Mouse (Mus musculus) spleen, adult 2 months (tissue): Measurements from ENCODE around the gene Adam17.

ENCODE experiments used
- CTCF ChIP-seq: fragments of 200-500 bp; IDR thresholded peaks from 2 replicates; pipeline ENCODE4 v1.5.1; 2011; ENCODE audit warnings: mild to moderate bottlenecking, inconsistent platforms; ENCODE audit not compliant: insufficient read depth, insufficient read length, insufficient replicate concordance; ENCODE audit errors: extremely low read depth
- POLR2A ChIP-seq: fragments of 200-500 bp; IDR thresholded peaks from 2 replicates; pipeline ENCODE4 v1.6.1; 2011; ENCODE audit warnings: low read depth, low read length, inconsistent platforms

- TF ChIP-seq CTCF (no peak), POLR2A (no peak)
Observed at GRCm38 (mm10) chr12:21316869-21317265, 56.6 kb downstream of the Adam17 start.
